Mouse (Mus musculus): ENCODE results near the gene Ggta1. TPM values are rescaled to one million over a fixed set of nuclear protein-coding genes. Genes with fewer than 3 reads are reported as not detected.

Ggta1 gene
- total and polyA plus RNA-seq, 3 experiments = 4.5 to 12.1 (median 11.4) TPM

GRCm38 (mm10) chr2:35406611-35407010 lies 56.4 kb downstream of the Ggta1 start:
- DNase-seq = no peak

GRCm38 (mm10) chr2:35402391-35402790 lies 60.6 kb downstream of the Ggta1 start:
- no peak for DNase-seq

- DNase-seq = no peak
These were observed 62.3 kb downstream of the Ggta1 start for GRCm38 (mm10) chr2:35400739-35401138.

GRCm38 (mm10) chr2:35398184-35398828 lies 64.7 kb downstream of the Ggta1 start:
- no peak for DNase-seq

- DNase-seq = peak; percentile 64
These were observed 65.3 kb downstream of the Ggta1 start for GRCm38 (mm10) chr2:35397590-35398173.

- DNase-seq = no peak
These were observed 65.9 kb downstream of the Ggta1 start, which contains the start of gene 4930402F06Rik for GRCm38 (mm10) chr2:35397096-35397495. 4930402F06Rik (minus strand) TSS chr2:35397175.

- no peak for DNase-seq
These were observed 77.6 kb downstream of the Ggta1 start for GRCm38 (mm10) chr2:35385441-35385871.

GRCm38 (mm10) chr2:35379306-35379705 lies 83.7 kb downstream of the Ggta1 start:
- DNase-seq = no peak

- no peak for DNase-seq
These were observed 85.4 kb downstream of the Ggta1 start for GRCm38 (mm10) chr2:35377600-35377999.

- DNase-seq = no peak
These were observed 90.0 kb downstream of the Ggta1 start for GRCm38 (mm10) chr2:35373003-35373402.

GRCm38 (mm10) chr2:35370686-35371085 lies 92.3 kb downstream of the Ggta1 start:
- DNase-seq = no peak

- no peak for DNase-seq
These were observed 95.4 kb downstream of the Ggta1 start, which contains the start of gene 4930568D16Rik for GRCm38 (mm10) chr2:35367629-35368028. 4930568D16Rik (minus strand) TSS chr2:35367729.

Other genes starting within 250 kb of the Ggta1 start
- gene Gsn, start 206.9 kb downstream of the Ggta1 start, total RNA-seq (2021) = 1,000 to 10,000 TPM in 1 of 2 experiments, 100 to 1,000 TPM in 1; 335 to 1,033 TPM
- gene Gsn, start 206.9 kb downstream of the Ggta1 start, polyA plus RNA-seq (2012; rRNA removed) = 607 and 810 TPM in 2 replicates
- gene Stom, start 126.3 kb downstream of the Ggta1 start, total RNA-seq (2021) = 10 to 100 TPM; 50.4 to 54.6 TPM
- 14.1 and 15.0 TPM in 2 replicates for gene Stom, start 126.3 kb downstream of the Ggta1 start, polyA plus RNA-seq (2012; rRNA removed)
- gene 4930568D16Rik, start 95.5 kb downstream of the Ggta1 start, total RNA-seq (2021) = not detected
- gene 4930568D16Rik, start 95.5 kb downstream of the Ggta1 start, polyA plus RNA-seq (2012; rRNA removed) = not detected in 2 replicates
- gene 4930402F06Rik, start 66.1 kb downstream of the Ggta1 start, total RNA-seq (2021) = not detected
- not detected in 2 replicates for gene 4930402F06Rik, start 66.1 kb downstream of the Ggta1 start, polyA plus RNA-seq (2012; rRNA removed)
- 10 to 100 TPM; 69.4 to 82.3 TPM for gene Dab2ip, start 95.0 kb upstream of the Ggta1 start, total RNA-seq (2021)
- 191 and 192 TPM in 2 replicates for gene Dab2ip, start 95.0 kb upstream of the Ggta1 start, polyA plus RNA-seq (2012; rRNA removed)

Measured in adrenal gland, adult 2 months (tissue).